Mouse (Mus musculus) hindbrain, embryonic 14.5 days (tissue): ENCODE measurements at regions not wholly inside any gene's neighbourhood (a gene's known extent, or its start where the extent isn't known, plus 50 kb on each side); places are given as distances from the start of the nearest gene placed in this dataset.

Experiments
- ATAC-seq: fragments of 200-750 bp; cut with Nextera tagmentation; 2 replicates; pipeline ENCODE4 v1.8.0; 2017; ENCODE audit warnings: moderate number of reproducible peaks, mild to moderate bottlenecking, moderate TSS enrichment, moderate library complexity; ENCODE audit not compliant: low FRiP score
- DNase-seq: peaks from one replicate; pipeline ENCODE4 v3.0.0-alpha.2; 2015; ENCODE audit warnings: low spot score
- H3K27ac ChIP-seq: fragments of 300-500 bp; sonication (generic); 2 replicates; pipeline ENCODE4 v1.5.1; 2014; ENCODE audit warnings: mild to moderate bottlenecking, moderate library complexity
- H3K27me3 ChIP-seq: fragments of 300-500 bp; sonication (generic); 2 replicates; pipeline ENCODE4 v1.6.1; 2014; ENCODE audit warnings: mild to moderate bottlenecking, low read length, mixed read lengths; ENCODE audit not compliant: control insufficient read depth, insufficient read depth
- H3K36me3 ChIP-seq: fragments of 300-500 bp; sonication (generic); replicated peaks from 2 replicates; pipeline ENCODE4 v1.6.1; 2014; ENCODE audit not compliant: control insufficient read depth, insufficient read depth
- H3K4me1 ChIP-seq: fragments of 300-500 bp; sonication (generic); replicated peaks from 2 replicates; pipeline ENCODE4 v1.6.1; 2014; ENCODE audit warnings: antibody characterized with exemption, low read length, mixed read lengths; ENCODE audit not compliant: control insufficient read depth, insufficient read depth
- H3K4me2 ChIP-seq: fragments of 300-500 bp; sonication (generic); replicated peaks from 2 replicates; pipeline ENCODE4 v1.6.1; 2014; ENCODE audit warnings: mild to moderate bottlenecking, moderate library complexity
- H3K4me3 ChIP-seq: fragments of 300-500 bp; sonication (generic); replicated peaks from 2 replicates; pipeline ENCODE4 v1.5.1; 2014; ENCODE audit warnings: mild to moderate bottlenecking, low read length
- H3K9ac ChIP-seq: fragments of 300-500 bp; sonication (generic); 2 replicates; pipeline ENCODE4 v1.6.1; 2014
- H3K9me3 ChIP-seq: fragments of 300-500 bp; sonication (generic); 2 replicates; pipeline ENCODE4 v1.6.1; 2016; ENCODE audit warnings: low read length; ENCODE audit not compliant: control insufficient read depth
- WGBS: fragments of 180-500 bp; shearing (Covaris S2); extraction: QIAGEN DNeasy Blood & Tissue Kit; methylation state at CpG from one replicate; pipeline ENCODE4 v1.1.7; 2014; 5-methylcytosine and 5-hydroxymethylcytosine counted together

GRCm38 (mm10) chrX:13224902-13225301 is 55.9 kb upstream of the Ddx3x start:
- H3K4me1 ChIP-seq = no peaks in the 10 kb centered on the region

GRCm38 (mm10) chrX:13226429-13226828 is 54.3 kb upstream of the Ddx3x start:
- DNase-seq (no peak), ATAC-seq (no peak)
- 77% methylated on average over 3 of the region's 3 CpGs for WGBS
- Histone ChIP-seq H3K9me3 (no peaks in the 10 kb centered on the region), H3K4me3 (no peak overlapping the region), H3K4me2 (no peak overlapping the region), H3K36me3 (no peaks in the 10 kb centered on the region), H3K9ac (no peak overlapping the region), H3K27me3 (peaks cover 2% of the 10 kb centered on the region; the same call in 1 of the 2 replicates), H3K27ac (no peak overlapping the region), H3K4me1 (peaks cover 3% of the 10 kb centered on the region)

More at GRCm38 (mm10) chrX:13224902-13225301, 55.9 kb upstream of the Ddx3x start:
- WGBS = 5% methylated on average over 3 of the region's 3 CpGs
- no peaks in the 10 kb centered on the region for H3K36me3 ChIP-seq
- no peaks in the 10 kb centered on the region for H3K9me3 ChIP-seq
- H3K4me2 ChIP-seq = no peak overlapping the region
- no peak overlapping the region for H3K4me3 ChIP-seq
- no peak overlapping the region for H3K27ac ChIP-seq
- H3K27me3 ChIP-seq = peaks cover 8% of the 10 kb centered on the region; the same call in 1 of the 2 replicates
- ATAC-seq = peak; percentile 48; the same call in 1 of the 2 replicates
- peak; percentile 32 for DNase-seq
- H3K9ac ChIP-seq = no peak overlapping the region

- peak; percentile 58 for ATAC-seq
- DNase-seq = peak; percentile 59
- H3K9ac ChIP-seq = peak overlapping the region; percentile 57
Measured at GRCm38 (mm10) chrX:13229891-13230614, 50.7 kb upstream of the Ddx3x start.

GRCm38 (mm10) chrX:13230615-13231179 is 50.1 kb upstream of the Ddx3x start:
- Histone ChIP-seq H3K4me2 (peak overlapping the region; percentile 56), H3K9ac (peak overlapping the region; percentile 57), H3K27ac (peak overlapping the region; percentile 91), H3K27me3 (peaks cover 14% of the 10 kb centered on the region), H3K4me3 (peak overlapping the region; percentile 32), H3K4me1 (peaks cover 4% of the 10 kb centered on the region), H3K36me3 (no peaks in the 10 kb centered on the region), H3K9me3 (no peaks in the 10 kb centered on the region)
- peak; percentile 98 for ATAC-seq
- peak; percentile 86 for DNase-seq
- WGBS = 9% methylated on average over 17 of the region's 17 CpGs

More at GRCm38 (mm10) chrX:13229891-13230614, 50.7 kb upstream of the Ddx3x start:
- WGBS = 22% methylated on average over 8 of the region's 8 CpGs
- peaks cover 4% of the 10 kb centered on the region for H3K4me1 ChIP-seq
- H3K4me3 ChIP-seq = peak overlapping the region; percentile 32
- H3K36me3 ChIP-seq = no peaks in the 10 kb centered on the region
- H3K27ac ChIP-seq = peak overlapping the region; percentile 88
- peak overlapping the region; percentile 56 for H3K4me2 ChIP-seq
- H3K9me3 ChIP-seq = no peaks in the 10 kb centered on the region
- H3K27me3 ChIP-seq = peaks cover 10% of the 10 kb centered on the region
